Mouse (Mus musculus) lung, embryonic 14.5 days (tissue): ENCODE data around the gene Cdc42bpg. TPM values are rescaled to one million over a fixed set of nuclear protein-coding genes. Genes with fewer than 3 reads are reported as not detected.

Experiments
- ATAC-seq: fragments of 200-750 bp; cut with Nextera tagmentation; 2 replicates; pipeline ENCODE4 v1.8.0; 2017; ENCODE audit warnings: mild to moderate bottlenecking, moderate TSS enrichment, moderate library complexity; ENCODE audit not compliant: insufficient read depth
- DNase-seq: peaks from one replicate; pipeline ENCODE4 v3.0.0-alpha.2; 2015
- H3K27ac ChIP-seq: fragments of 300-500 bp; sonication (generic); 2 replicates; pipeline ENCODE4 v1.5.1; 2014; ENCODE audit warnings: low read depth, mild to moderate bottlenecking, moderate library complexity
- H3K27me3 ChIP-seq: fragments of 300-500 bp; sonication (generic); 2 replicates; pipeline ENCODE4 v1.6.1; 2014; ENCODE audit warnings: low read length, control low read depth; ENCODE audit not compliant: insufficient read depth
- H3K36me3 ChIP-seq: fragments of 300-500 bp; sonication (generic); 2 replicates; pipeline ENCODE4 v1.6.1; 2014; ENCODE audit warnings: control low read depth; ENCODE audit not compliant: insufficient read depth
- H3K4me1 ChIP-seq: fragments of 300-500 bp; sonication (generic); 2 replicates; pipeline ENCODE4 v1.6.1; 2014; ENCODE audit warnings: antibody characterized with exemption, control low read depth; ENCODE audit not compliant: insufficient read depth
- H3K4me2 ChIP-seq: fragments of 300-500 bp; sonication (generic); 2 replicates; pipeline ENCODE4 v1.6.1; 2014; ENCODE audit warnings: mild to moderate bottlenecking
- H3K4me3 ChIP-seq: fragments of 300-500 bp; sonication (generic); 2 replicates; pipeline ENCODE4 v1.5.1; 2014; ENCODE audit warnings: low read depth, low read length
- H3K9ac ChIP-seq: fragments of 300-500 bp; sonication (generic); 2 replicates; pipeline ENCODE4 v1.6.1; 2014
- H3K9me3 ChIP-seq: fragments of 300-500 bp; sonication (generic); 2 replicates; pipeline ENCODE4 v1.6.1; 2016; ENCODE audit warnings: low read depth, low read length, control low read depth
- CTCF ChIP-seq: IDR thresholded peaks from 2 replicates; pipeline ENCODE4 v1.5.1; 2016; ENCODE audit warnings: antibody characterized with exemption, low read depth
- WGBS: fragments of 180-500 bp; shearing (Covaris S2); extraction: QIAGEN DNeasy Blood & Tissue Kit; methylation state at CpG from one replicate; pipeline ENCODE4 v1.1.7; 2014; 5-methylcytosine and 5-hydroxymethylcytosine counted together
- polyA plus RNA-seq: library from polyadenylated mRNA; unstranded; fragments of >200 nt; fragmentation: Nextera tagmentation; extraction: Ambion mirVana; gene quantifications from 2 replicates; pipeline ENCODE4 v1.2.1, GENCODE M21; 2014

Cdc42bpg gene
- polyA plus RNA-seq, 1 experiment from 2014 or later, result 0.82 TPM

DNA sequence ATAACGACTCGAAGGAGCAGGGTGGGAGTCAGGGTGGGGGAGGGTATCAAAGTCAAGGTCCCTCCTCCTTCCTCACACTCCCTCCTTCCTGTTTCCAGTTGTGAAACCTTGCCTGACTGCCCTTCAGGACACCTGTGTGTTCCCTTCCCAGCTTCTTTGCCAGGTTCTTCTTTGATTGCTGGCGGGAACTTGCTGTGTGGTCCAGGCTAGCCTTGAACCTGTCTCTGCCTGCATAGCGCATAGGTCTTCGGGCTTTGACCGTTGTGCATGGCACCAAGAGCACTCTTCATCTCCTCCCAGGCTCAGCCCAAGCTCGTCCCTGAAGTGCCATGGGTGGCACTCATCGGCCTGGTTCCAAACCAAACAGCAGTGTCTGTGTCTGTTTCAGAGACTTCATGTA lies 41.3 kb upstream of the Cdc42bpg start:
- Histone ChIP-seq H3K4me2 (no peak overlapping the region), H3K4me3 (no peak overlapping the region), H3K36me3 (peaks cover 22% of the 10 kb centered on the region), H3K9ac (no peak overlapping the region), H3K4me1 (no peaks in the 10 kb centered on the region), H3K27me3 (no peaks in the 10 kb centered on the region), H3K27ac (no peak overlapping the region), H3K9me3 (no peaks in the 10 kb centered on the region)
- TF ChIP-seq CTCF, result no peak
- ATAC-seq (no peak), DNase-seq (no peak)
- 72% methylated on average over 8 of the region's 8 CpGs for WGBS

DNA sequence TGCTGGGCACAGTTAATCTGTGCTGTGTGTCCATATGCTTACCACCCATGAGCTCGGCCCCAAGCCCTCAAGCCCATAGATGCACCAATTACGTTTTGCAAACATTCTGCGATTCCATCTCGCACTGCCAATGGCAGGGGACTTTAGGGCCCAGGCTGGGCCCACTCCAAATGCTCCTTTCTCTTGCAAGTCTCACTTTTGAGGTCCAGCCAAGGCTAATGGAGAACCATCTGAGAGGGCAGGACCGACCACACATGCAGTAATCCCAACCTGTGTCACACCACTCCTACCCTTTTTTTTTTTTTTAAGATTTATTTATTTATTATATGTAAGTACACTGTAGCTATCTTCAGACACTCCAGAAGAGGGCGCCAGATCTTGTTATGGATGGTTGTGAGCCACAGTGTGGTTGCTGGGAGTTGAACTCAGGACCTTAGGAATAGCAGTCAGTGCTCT lies 40.5 kb upstream of the Cdc42bpg start:
- Histone ChIP-seq H3K36me3 (peaks cover 14% of the 10 kb centered on the region), H3K4me1 (no peaks in the 10 kb centered on the region), H3K27ac (no peak overlapping the region), H3K4me3 (no peak overlapping the region), H3K4me2 (no peak overlapping the region), H3K27me3 (no peaks in the 10 kb centered on the region), H3K9ac (no peak overlapping the region), H3K9me3 (no peaks in the 10 kb centered on the region)
- WGBS, result 57% methylated on average over 6 of the region's 6 CpGs
- ATAC-seq, result no peak
- DNase-seq, result no peak
- peak; percentile 34 for TF ChIP-seq CTCF

DNA sequence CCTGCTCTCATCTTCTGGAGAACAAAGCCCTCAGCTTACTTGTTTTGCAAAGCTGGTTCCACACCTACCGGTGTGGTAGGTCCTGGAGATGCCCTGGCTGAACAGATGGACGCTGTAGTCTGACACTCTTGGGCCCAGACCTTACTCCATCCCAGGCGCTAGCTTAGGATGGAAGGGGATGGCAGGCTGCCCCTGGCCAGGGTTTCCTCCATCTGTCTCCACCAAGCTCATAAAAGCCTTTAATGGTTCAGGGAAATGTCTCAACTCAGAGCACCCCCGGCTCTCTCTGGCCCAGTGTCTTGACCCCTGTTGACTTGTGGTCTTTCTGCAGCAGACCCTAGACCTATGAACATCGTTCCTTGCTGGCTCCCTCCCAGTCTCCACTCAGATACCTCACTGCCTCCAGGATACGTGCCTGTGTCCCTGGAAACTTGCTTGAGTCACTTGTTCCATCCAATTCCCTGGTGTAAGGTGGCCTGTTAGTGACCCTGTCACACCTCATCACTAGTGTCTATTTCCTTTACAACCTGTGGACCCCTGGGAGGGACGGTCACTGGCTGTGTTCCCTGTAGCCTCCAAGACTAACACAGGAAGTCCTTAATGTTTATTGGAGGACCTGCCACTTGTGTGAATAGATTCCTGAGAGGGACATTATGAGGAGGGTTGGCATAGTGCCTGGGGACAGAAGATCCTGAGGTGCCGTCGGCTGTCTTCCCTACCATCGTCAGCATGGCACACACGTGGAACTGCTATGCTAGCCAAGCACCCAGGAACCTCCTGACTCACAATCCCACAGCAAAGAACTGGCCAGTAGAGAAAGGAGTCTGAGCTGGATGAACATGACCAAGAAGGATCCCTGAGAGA lies 38.7 kb upstream of the Cdc42bpg start:
- no peaks in the 10 kb centered on the region for H3K36me3 ChIP-seq
- no peak overlapping the region for H3K27ac ChIP-seq
- peak; percentile 22 for DNase-seq
- H3K4me1 ChIP-seq, result no peaks in the 10 kb centered on the region
- no peaks in the 10 kb centered on the region for H3K27me3 ChIP-seq
- no peak overlapping the region for H3K9ac ChIP-seq
- no peaks in the 10 kb centered on the region for H3K9me3 ChIP-seq
- no peak for ATAC-seq
- no peak for TF ChIP-seq CTCF
- H3K4me3 ChIP-seq, result no peak overlapping the region
- WGBS, result 44% methylated on average over 11 of the region's 11 CpGs
- H3K4me2 ChIP-seq, result no peak overlapping the region

- 15% methylated on average over 8 of the region's 8 CpGs for WGBS
- H3K36me3 ChIP-seq, result no peaks in the 10 kb centered on the region
- H3K9me3 ChIP-seq, result no peaks in the 10 kb centered on the region
- H3K27ac ChIP-seq, result no peak overlapping the region
- TF ChIP-seq CTCF, result peak; percentile 94
- ATAC-seq (peak; percentile 73; the same call in 1 of the 2 replicates), DNase-seq (peak; percentile 94)
- no peaks in the 10 kb centered on the region for H3K4me1 ChIP-seq
- H3K4me2 ChIP-seq, result no peak overlapping the region
- no peak overlapping the region for H3K9ac ChIP-seq
- no peak overlapping the region for H3K4me3 ChIP-seq
- H3K27me3 ChIP-seq, result no peaks in the 10 kb centered on the region
These were observed 38.1 kb upstream of the Cdc42bpg start for GRCm38 (mm10) chr19:6268170-6268528.

- H3K4me1 ChIP-seq, result no peaks in the 10 kb centered on the region
- H3K9ac ChIP-seq, result no peak overlapping the region
- TF ChIP-seq CTCF, result no peak
- H3K4me2 ChIP-seq, result no peak overlapping the region
- DNase-seq, result no peak
- ATAC-seq, result no peak
- H3K4me3 ChIP-seq, result no peak overlapping the region
- no peaks in the 10 kb centered on the region for H3K36me3 ChIP-seq
- H3K27me3 ChIP-seq, result no peaks in the 10 kb centered on the region
- H3K9me3 ChIP-seq, result no peaks in the 10 kb centered on the region
- no peak overlapping the region for H3K27ac ChIP-seq
- WGBS, result 74% methylated on average over 7 of the region's 7 CpGs
These were observed 37.6 kb upstream of the Cdc42bpg start for GRCm38 (mm10) chr19:6268670-6269132.

GRCm38 (mm10) chr19:6269798-6270475 lies 36.3 kb upstream of the Cdc42bpg start:
- no peak overlapping the region for H3K4me3 ChIP-seq
- TF ChIP-seq CTCF, result no peak
- no peak overlapping the region for H3K9ac ChIP-seq
- WGBS, result 83% methylated on average over 8 of the region's 8 CpGs
- H3K4me2 ChIP-seq, result no peak overlapping the region
- H3K36me3 ChIP-seq, result no peaks in the 10 kb centered on the region
- ATAC-seq, result no peak
- H3K9me3 ChIP-seq, result no peaks in the 10 kb centered on the region
- no peak for DNase-seq
- H3K27ac ChIP-seq, result no peak overlapping the region
- H3K27me3 ChIP-seq, result no peaks in the 10 kb centered on the region
- H3K4me1 ChIP-seq, result no peaks in the 10 kb centered on the region

- no peak for ATAC-seq
- no peak overlapping the region for H3K9ac ChIP-seq
- 47% methylated on average over 9 of the region's 9 CpGs for WGBS
These were observed 35.6 kb upstream of the Cdc42bpg start for GRCm38 (mm10) chr19:6270661-6271060.

More at GRCm38 (mm10) chr19:6270661-6271060, 35.6 kb upstream of the Cdc42bpg start:
- Histone ChIP-seq H3K4me3 (no peak overlapping the region), H3K27ac (no peak overlapping the region), H3K4me1 (no peaks in the 10 kb centered on the region), H3K27me3 (no peaks in the 10 kb centered on the region), H3K9me3 (no peaks in the 10 kb centered on the region), H3K4me2 (no peak overlapping the region), H3K36me3 (no peaks in the 10 kb centered on the region)
- TF ChIP-seq CTCF, result no peak
- no peak for DNase-seq
